Mouse (Mus musculus) neural tube, embryonic 11.5 days (tissue): Measurements from ENCODE around the gene Cpxm1. TPM values are rescaled to one million over a fixed set of nuclear protein-coding genes. Genes with fewer than 3 reads are reported as not detected.

Experiments
- ATAC-seq: fragments of 200-750 bp; cut with Nextera tagmentation; 2 replicates; pipeline ENCODE4 v1.8.0; 2017; ENCODE audit warnings: moderate number of reproducible peaks, mild to moderate bottlenecking, moderate TSS enrichment, moderate library complexity; ENCODE audit not compliant: insufficient read depth, low FRiP score, low TSS enrichment
- DNase-seq: peaks from one replicate; pipeline ENCODE4 v3.0.0-alpha.2; 2015; ENCODE audit warnings: low spot score
- H3K27ac ChIP-seq: fragments of 300-500 bp; sonication (generic); 2 replicates; pipeline ENCODE4 v1.5.1; 2014; ENCODE audit warnings: low read depth, mild to moderate bottlenecking, low read length
- H3K27me3 ChIP-seq: fragments of 300-500 bp; sonication (generic); 2 replicates; pipeline ENCODE4 v1.6.1; 2014; ENCODE audit warnings: mild to moderate bottlenecking, low read length, mixed read lengths; ENCODE audit not compliant: control insufficient read depth, insufficient read depth
- H3K36me3 ChIP-seq: fragments of 300-500 bp; sonication (generic); 2 replicates; pipeline ENCODE4 v1.6.1; 2014; ENCODE audit warnings: mild to moderate bottlenecking, low read length, moderate library complexity, mixed read lengths; ENCODE audit not compliant: control insufficient read depth, insufficient read depth
- H3K4me1 ChIP-seq: fragments of 300-500 bp; sonication (generic); 2 replicates; pipeline ENCODE4 v1.6.1; 2014; ENCODE audit warnings: low read length, mixed read lengths; ENCODE audit not compliant: control insufficient read depth, insufficient read depth
- H3K4me2 ChIP-seq: fragments of 300-500 bp; sonication (generic); 2 replicates; pipeline ENCODE4 v1.6.1; 2014; ENCODE audit warnings: low read depth, mild to moderate bottlenecking, moderate library complexity
- H3K4me3 ChIP-seq: fragments of 300-500 bp; sonication (generic); 2 replicates; pipeline ENCODE4 v1.5.1; 2014; ENCODE audit warnings: low read depth, low read length
- H3K9ac ChIP-seq: fragments of 300-500 bp; sonication (generic); 2 replicates; pipeline ENCODE4 v1.6.1; 2014; ENCODE audit warnings: mild to moderate bottlenecking, low read length
- H3K9me3 ChIP-seq: fragments of 300-500 bp; sonication (generic); 2 replicates; pipeline ENCODE4 v1.6.1; 2016; ENCODE audit warnings: low read length; ENCODE audit not compliant: control insufficient read depth
- WGBS: fragments of 180-500 bp; shearing (Covaris S2); extraction: QIAGEN DNeasy Blood & Tissue Kit; methylation state at CpG from one replicate; pipeline ENCODE4 v1.1.7; 2014; 5-methylcytosine and 5-hydroxymethylcytosine counted together
- polyA plus RNA-seq: library from polyadenylated mRNA; unstranded; fragments of >200 nt; fragmentation: Nextera tagmentation; extraction: Ambion mirVana; gene quantifications from 2 replicates; pipeline ENCODE4 v1.2.1, GENCODE M21; 2014

The Cpxm1 gene
- 32.3 and 32.6 TPM in 2 replicates for polyA plus RNA-seq

DNA sequence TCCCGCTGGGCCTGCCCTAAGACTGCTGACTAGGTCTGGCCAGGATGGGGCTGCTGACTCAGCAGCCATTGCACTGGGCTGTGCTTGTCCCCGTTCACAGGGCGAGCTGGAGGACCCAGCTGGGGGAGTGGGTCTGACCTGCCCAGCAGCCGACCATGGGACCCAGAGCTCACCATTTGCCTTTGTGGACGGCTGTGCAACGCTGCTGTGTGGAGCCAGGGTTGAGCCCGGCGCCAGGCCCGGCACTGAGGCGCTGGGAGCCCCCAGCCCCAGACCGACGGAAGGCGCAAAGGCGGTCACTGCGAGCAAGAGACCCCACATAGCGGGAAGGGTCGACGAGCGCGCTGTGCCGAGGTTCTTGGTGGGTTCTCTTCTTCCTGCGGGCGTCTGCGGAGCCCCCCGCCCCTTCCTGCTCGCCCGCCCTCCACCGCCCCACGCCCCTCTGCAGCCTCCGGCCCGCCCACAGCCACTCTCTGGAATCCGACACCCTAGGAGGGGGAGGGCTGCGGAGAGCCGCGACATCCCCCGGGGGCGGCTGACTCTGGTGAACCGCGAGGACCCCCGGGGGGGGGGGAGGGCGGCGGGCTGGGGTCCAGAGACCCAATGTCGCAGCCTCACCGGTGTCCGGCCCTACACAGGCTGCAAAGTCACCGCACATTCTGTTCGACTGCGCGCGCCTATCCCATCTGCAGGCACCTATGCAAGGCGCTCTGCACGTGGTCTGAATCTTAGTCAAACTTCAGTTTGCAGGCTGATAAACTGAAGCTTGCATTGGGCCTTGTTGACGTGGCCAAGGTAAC lies at the start of gene Cpxm1:
Cpxm1 (minus strand) TSS at position 389 of the 800 bp plus-strand sequence.
- Histone ChIP-seq H3K9me3 (no peaks in the 10 kb centered on the region), H3K27me3 (no peaks in the 10 kb centered on the region), H3K4me3 (peak within 1 kb of the TSS; percentile 42), H3K36me3 (no peaks in the 10 kb centered on the region; the same call in 1 of the 2 replicates), H3K4me1 (peaks cover 7% of the 10 kb centered on the region), H3K27ac (no peak within 1 kb of the TSS), H3K4me2 (peak within 1 kb of the TSS; percentile 59), H3K9ac (peak within 1 kb of the TSS; percentile 68)
- ATAC-seq (peak; percentile 80), DNase-seq (peak; percentile 75)
- WGBS: 1% methylated on average over 38 of the region's 53 CpGs

DNA sequence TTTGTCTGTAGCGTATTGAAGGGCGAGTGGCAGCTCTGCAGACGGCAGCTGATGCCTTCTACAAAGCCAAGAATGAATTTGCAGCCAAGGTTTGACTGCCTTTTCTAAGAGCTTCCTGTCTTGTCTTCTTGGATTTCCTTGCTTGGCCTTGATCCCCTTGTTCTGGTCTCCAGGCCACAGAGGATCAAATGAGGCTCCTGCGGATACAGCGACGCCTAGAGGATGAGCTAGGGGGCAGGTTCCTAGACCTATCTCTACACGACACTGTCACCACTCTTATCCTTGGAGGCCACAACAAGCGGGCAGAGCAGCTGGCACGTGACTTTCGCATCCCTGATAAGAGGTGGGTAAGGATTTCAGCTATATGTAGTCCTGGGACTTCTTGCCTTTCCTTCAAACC lies 44.8 kb upstream of the Cpxm1 start:
- no peaks in the 10 kb centered on the region for H3K27me3 ChIP-seq
- no peaks in the 10 kb centered on the region for H3K4me1 ChIP-seq
- DNase-seq: no peak
- 86% methylated on average over 10 of the region's 10 CpGs for WGBS
- H3K27ac ChIP-seq: no peak overlapping the region
- H3K4me3 ChIP-seq: no peak overlapping the region
- H3K9me3 ChIP-seq: no peaks in the 10 kb centered on the region
- H3K4me2 ChIP-seq: no peak overlapping the region
- peaks cover 27% of the 10 kb centered on the region for H3K36me3 ChIP-seq
- ATAC-seq: no peak
- H3K9ac ChIP-seq: no peak overlapping the region

DNA sequence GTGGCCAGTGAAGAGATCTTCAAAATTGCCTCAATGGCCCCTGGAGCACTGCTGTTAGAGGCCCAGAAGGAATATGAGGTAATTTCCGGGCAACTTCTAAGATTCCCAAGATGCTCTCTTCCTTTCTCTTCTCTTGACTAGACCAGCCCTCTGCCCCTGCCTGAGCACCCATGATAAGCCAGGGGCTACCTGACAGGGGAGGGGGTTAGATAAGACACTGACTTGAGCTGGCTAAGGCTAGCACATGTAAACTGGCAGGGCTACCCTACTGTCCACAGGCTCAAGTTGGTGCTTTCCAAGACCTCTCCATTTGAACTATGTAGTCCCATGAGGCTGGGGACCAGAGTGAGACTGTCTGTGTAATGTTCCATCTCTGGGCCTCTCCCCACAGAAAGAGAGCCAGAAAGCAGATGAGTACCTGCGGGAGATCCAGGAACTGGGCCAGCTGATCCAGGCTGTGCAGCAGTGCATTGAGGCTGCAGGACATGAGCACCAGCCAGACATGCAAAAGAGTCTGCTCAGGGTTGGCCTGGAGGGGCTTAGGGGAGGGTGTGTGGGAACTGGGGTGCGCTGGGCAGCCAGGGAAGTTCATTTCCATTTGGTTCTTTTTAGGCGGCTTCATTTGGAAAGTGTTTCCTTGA lies 42.6 kb upstream of the Cpxm1 start:
- Histone ChIP-seq H3K4me2 (no peak overlapping the region), H3K36me3 (peaks cover 27% of the 10 kb centered on the region), H3K9ac (no peak overlapping the region), H3K4me3 (no peak overlapping the region), H3K4me1 (no peaks in the 10 kb centered on the region), H3K9me3 (no peaks in the 10 kb centered on the region), H3K27ac (no peak overlapping the region), H3K27me3 (no peaks in the 10 kb centered on the region)
- WGBS: 91% methylated on average over 4 of the region's 4 CpGs
- DNase-seq: no peak
- no peak for ATAC-seq

DNA sequence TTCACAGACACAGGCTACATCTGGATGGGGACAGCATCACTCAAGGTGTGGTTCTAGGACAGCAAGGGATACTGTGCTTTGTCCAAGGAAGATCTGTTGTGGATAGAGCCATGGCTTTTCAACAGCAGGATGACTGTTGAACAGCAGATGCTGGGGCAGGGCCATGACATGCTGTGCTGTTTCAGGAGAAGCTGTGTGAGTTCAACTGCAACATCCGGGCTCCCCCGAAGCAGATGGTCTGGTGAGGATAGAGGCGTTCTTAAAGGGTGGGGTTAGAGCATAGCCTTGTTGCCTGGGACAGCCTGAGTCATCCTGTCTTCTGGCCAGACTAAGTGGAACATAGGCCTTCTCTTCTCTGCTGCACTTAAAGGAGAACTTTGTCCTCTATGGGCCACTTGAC lies 41.5 kb upstream of the Cpxm1 start:
- Histone ChIP-seq H3K36me3 (peaks cover 25% of the 10 kb centered on the region), H3K4me1 (no peaks in the 10 kb centered on the region), H3K4me3 (no peak overlapping the region), H3K27ac (no peak overlapping the region), H3K4me2 (no peak overlapping the region), H3K9me3 (no peaks in the 10 kb centered on the region), H3K27me3 (no peaks in the 10 kb centered on the region), H3K9ac (no peak overlapping the region)
- DNase-seq: no peak
- 87% methylated on average over 3 of the region's 3 CpGs for WGBS
- ATAC-seq: no peak

DNA sequence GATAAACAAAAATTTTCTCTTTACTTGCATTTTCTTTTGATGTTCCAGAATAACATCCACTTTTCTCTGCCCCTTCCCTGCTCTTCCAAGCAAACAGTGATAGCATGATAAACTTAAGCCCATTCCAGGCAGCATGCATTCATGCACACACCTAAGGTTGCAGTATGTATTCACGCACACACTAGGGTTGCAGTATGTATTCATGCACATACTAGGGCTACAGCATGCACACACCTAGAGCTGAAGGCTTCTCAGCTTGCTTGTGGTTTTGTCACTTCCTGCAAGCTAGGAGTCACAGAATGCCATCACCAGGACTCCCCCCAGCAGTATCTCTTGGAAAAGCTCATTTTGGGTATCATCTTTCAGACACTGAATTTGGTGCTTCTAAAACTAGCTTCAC lies 39.4 kb upstream of the Cpxm1 start:
- H3K27ac ChIP-seq: no peak overlapping the region
- no peak overlapping the region for H3K9ac ChIP-seq
- no peaks in the 10 kb centered on the region for H3K27me3 ChIP-seq
- no peak for ATAC-seq
- peaks cover 22% of the 10 kb centered on the region for H3K36me3 ChIP-seq
- H3K4me2 ChIP-seq: no peak overlapping the region
- H3K4me3 ChIP-seq: no peak overlapping the region
- 100% methylated on average over 1 of the region's 1 CpGs for WGBS
- H3K9me3 ChIP-seq: no peaks in the 10 kb centered on the region
- H3K4me1 ChIP-seq: no peaks in the 10 kb centered on the region
- DNase-seq: no peak

DNA sequence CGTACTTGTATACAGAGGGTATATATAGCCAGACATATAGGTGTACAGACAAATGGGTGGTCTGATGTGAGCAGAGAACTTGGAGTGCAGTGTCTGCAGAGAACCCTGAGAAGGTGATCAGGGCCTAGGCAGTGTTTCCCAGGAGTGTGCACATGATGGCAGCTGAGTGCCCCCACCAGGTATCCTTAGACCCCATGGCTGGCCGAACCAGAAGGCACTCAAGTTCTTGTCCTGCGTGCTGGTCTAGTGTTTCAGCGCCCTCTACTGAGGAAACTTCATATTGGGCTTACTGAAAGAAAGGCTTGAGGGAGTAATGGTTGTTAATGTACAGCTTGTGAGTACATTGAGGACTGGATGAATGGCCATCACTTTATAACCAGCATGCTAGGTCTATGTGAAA lies 35.8 kb upstream of the Cpxm1 start:
- 33% methylated on average over 4 of the region's 4 CpGs for WGBS
- H3K27ac ChIP-seq: no peak overlapping the region
- no peak overlapping the region for H3K4me2 ChIP-seq
- peak; percentile 52 for DNase-seq
- H3K27me3 ChIP-seq: no peaks in the 10 kb centered on the region
- no peaks in the 10 kb centered on the region for H3K4me1 ChIP-seq
- H3K4me3 ChIP-seq: no peak overlapping the region
- H3K9me3 ChIP-seq: no peaks in the 10 kb centered on the region
- no peak overlapping the region for H3K9ac ChIP-seq
- peaks cover under 1% of the 10 kb centered on the region; the same call in 1 of the 2 replicates for H3K36me3 ChIP-seq
- ATAC-seq: no peak

DNA sequence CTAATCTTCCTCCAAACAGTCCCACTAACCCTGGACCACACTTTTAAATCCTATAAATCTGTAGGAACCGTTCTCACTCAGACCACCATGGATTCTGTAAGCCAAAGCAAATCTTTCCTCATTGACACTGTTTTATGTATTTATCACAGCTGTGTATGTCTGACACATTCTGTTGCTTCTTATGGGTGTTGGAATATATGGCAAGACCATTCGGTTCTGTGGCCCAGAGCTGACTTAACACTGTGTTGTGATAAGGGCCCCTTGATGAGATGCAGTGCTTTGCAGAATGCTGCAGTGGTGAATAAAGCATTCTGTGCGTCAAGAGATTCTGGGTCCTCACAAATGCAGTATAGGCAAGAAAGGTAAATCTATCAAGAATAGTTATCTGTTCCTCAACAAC lies 34.8 kb upstream of the Cpxm1 start:
- Histone ChIP-seq H3K9me3 (no peaks in the 10 kb centered on the region), H3K4me3 (no peak overlapping the region), H3K36me3 (no peaks in the 10 kb centered on the region), H3K27me3 (no peaks in the 10 kb centered on the region), H3K27ac (no peak overlapping the region), H3K4me1 (no peaks in the 10 kb centered on the region), H3K4me2 (no peak overlapping the region), H3K9ac (no peak overlapping the region)
- 90% methylated on average over 3 of the region's 3 CpGs for WGBS
- no peak for DNase-seq
- no peak for ATAC-seq

DNA sequence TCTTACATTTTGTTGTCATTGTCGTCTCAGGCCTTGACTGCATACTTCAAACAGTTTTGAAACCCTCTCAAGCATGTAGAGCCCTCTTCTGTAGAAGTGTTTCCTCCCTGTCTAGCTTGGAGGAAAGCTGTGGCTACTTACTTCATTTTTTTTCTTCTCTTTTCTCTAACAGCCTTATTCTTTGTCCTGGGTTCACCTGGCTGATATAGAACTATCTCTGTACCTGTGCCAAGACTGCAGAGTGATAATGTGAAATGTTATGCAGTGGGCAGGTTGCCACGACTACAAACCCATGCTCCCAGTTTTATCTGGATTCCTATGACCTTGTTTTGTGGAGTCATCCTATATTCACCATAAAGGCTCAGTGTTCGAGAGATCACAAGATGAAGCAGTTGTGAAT lies 33.1 kb upstream of the Cpxm1 start:
- no peaks in the 10 kb centered on the region for H3K36me3 ChIP-seq
- 86% methylated on average over 3 of the region's 3 CpGs for WGBS
- no peak for DNase-seq
- H3K4me2 ChIP-seq: no peak overlapping the region
- H3K4me1 ChIP-seq: no peaks in the 10 kb centered on the region
- no peak overlapping the region for H3K4me3 ChIP-seq
- H3K27ac ChIP-seq: no peak overlapping the region
- no peak overlapping the region for H3K9ac ChIP-seq
- no peaks in the 10 kb centered on the region for H3K9me3 ChIP-seq
- no peaks in the 10 kb centered on the region for H3K27me3 ChIP-seq
- no peak for ATAC-seq

DNA sequence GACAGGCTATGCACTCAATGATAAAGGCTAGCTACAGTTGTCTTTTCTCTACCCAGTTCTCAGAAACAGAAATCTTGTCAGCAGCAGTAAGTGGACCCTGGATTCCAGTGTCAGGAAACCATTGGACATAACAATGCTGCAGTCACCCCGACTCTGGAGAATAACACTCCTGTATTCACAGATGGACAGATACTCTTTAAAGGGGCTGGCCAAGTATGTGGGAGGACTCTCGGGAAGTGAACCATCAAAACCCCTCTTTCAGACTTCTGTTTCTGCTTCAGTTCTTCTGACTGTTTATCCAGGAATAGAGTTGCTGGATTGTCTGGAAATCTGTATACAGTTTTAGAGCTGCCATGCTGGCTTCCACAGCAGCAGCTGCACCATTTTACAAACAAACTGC lies 32.5 kb upstream of the Cpxm1 start:
- no peaks in the 10 kb centered on the region for H3K9me3 ChIP-seq
- H3K36me3 ChIP-seq: no peaks in the 10 kb centered on the region
- 0 out of 2 replicates have a peak, but pooled peaks cover 3% of the 10 kb centered on the region for H3K4me1 ChIP-seq
- 77% methylated on average over 2 of the region's 2 CpGs for WGBS
- ATAC-seq: no peak
- H3K4me3 ChIP-seq: no peak overlapping the region
- no peak overlapping the region for H3K27ac ChIP-seq
- no peaks in the 10 kb centered on the region for H3K27me3 ChIP-seq
- H3K9ac ChIP-seq: no peak overlapping the region
- DNase-seq: no peak
- H3K4me2 ChIP-seq: no peak overlapping the region
